Mouse (Mus musculus): ENCODE measurements around the gene Foxj3. TPM values are rescaled to one million over a fixed set of nuclear protein-coding genes. Genes with fewer than 3 reads are reported as not detected.

The Foxj3 gene
- polyA plus RNA-seq, 1 experiment: 9.5 TPM

DNA sequence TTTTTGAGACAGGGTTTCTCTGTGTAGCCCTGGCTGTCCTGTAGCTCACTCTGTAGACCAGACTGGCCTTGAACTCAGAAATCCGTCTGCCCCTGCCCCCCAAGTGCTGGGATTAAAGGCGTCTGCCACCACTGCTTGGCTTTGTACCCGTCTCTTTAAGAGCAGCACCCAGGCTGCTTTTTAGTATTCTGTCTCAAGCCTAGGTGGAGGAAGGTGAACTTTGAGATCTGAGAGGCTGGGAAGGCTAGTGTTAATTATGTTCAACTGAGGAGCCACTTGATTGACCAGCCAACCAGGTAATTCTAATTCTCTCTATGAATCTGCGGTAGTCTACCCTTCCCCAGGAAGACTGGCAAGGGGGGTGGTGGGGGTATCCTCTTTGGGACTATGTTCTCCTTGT is 632 bp downstream of the Foxj3 start:
- Histone ChIP-seq H3K27ac (ENCODE audit: insufficient read depth, low read length) (no peak overlapping the region), H3K4me3 (ENCODE audit: extremely low read depth, insufficient read depth, insufficient read length) (no peak overlapping the region)
- no peak for DNase-seq (ENCODE audit: low read depth in 1 of 2, low spot score in 2 of 2)

GRCm38 (mm10) chr4:119539031-119539824 is 2.4 kb downstream of the Foxj3 start, which contains the start of gene Frg2f1:
Gene Frg2f1, minus strand, starts transcription at chr4:119539529.
- H3K27ac ChIP-seq (ENCODE audit: insufficient read depth, low read length): peak within 1 kb of the TSS; percentile 93
- no peaks in the 10 kb centered on the region for H3K36me3 ChIP-seq (ENCODE audit: control insufficient read depth, insufficient read depth, low read length)
- peaks cover 3% of the 10 kb centered on the region; the same call in 1 of the 2 replicates for H3K4me1 ChIP-seq (ENCODE audit: control insufficient read depth, insufficient read depth, insufficient read length)
- TF ChIP-seq CTCF (IDR thresholded peaks at IDR 0.05; ENCODE audit: extremely low read depth, insufficient read depth, insufficient read length, insufficient replicate concordance) (no peak), POLR2A (IDR thresholded peaks at IDR 0.05; ENCODE audit: low read depth, low read length) (no peak)
- peak; percentile 84 to 87 for DNase-seq (ENCODE audit: low read depth in 1 of 2, low spot score in 2 of 2)
- H3K4me3 ChIP-seq (ENCODE audit: extremely low read depth, insufficient read depth, insufficient read length): peak within 1 kb of the TSS; percentile 97
- H3K27me3 ChIP-seq (ENCODE audit: control insufficient read depth, insufficient read depth, low read length): no peaks in the 10 kb centered on the region
- under 1% methylated on average over 70 of the region's 85 CpGs for WGBS

More for the DNA sequence above, 632 bp downstream of the Foxj3 start:
- no peak for TF ChIP-seq POLR2A (IDR thresholded peaks at IDR 0.05; ENCODE audit: low read depth, low read length)
- TF ChIP-seq CTCF (IDR thresholded peaks at IDR 0.05; ENCODE audit: extremely low read depth, insufficient read depth, insufficient read length, insufficient replicate concordance): no peak
- Histone ChIP-seq H3K36me3 (ENCODE audit: control insufficient read depth, insufficient read depth, low read length) (no peaks in the 10 kb centered on the region), H3K27me3 (ENCODE audit: control insufficient read depth, insufficient read depth, low read length) (no peaks in the 10 kb centered on the region), H3K4me1 (ENCODE audit: control insufficient read depth, insufficient read depth, insufficient read length) (peaks cover 3% of the 10 kb centered on the region; the same call in 1 of the 2 replicates)
- 94% methylated on average over 4 of the region's 4 CpGs for WGBS

DNA sequence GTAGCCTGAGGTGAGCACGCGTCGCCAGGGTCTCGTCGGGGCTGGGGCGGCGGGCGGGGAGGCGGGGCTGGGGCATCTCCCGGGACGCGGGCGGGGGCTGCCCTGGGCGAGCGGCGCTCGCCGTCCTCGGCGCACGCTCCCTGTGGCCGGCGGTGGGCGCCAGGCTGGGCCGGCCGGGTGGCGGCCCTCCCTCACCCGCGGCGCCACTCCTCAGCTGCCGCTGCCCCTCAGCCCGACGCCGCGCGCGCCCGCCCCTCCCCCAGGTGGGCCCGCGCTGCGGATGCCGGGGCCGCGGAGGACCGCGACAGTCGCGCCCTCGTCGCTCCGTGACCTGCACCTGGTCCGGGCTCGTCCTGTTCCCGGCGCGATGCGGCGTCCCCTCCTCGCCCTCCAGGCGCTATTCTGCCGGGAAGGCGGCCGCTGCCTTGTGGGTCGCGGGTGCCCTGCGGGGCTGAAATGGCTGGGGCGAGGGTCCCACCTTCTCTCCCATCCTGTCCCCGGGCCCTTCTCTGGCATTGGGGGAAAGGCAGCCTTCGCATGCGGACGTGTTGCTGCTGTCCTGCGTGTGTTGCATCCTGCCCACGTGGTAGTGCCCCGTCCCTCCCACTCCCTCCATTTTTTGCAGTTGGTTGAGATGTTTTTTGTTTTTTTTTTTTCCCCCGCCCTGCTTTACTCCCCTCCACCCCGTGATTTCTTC is 3.2 kb downstream of the Foxj3 start:
- Histone ChIP-seq H3K27me3 (ENCODE audit: control insufficient read depth, insufficient read depth, low read length) (no peaks in the 10 kb centered on the region), H3K4me1 (ENCODE audit: control insufficient read depth, insufficient read depth, insufficient read length) (peaks cover 3% of the 10 kb centered on the region), H3K36me3 (ENCODE audit: control insufficient read depth, insufficient read depth, low read length) (no peaks in the 10 kb centered on the region), H3K4me3 (ENCODE audit: extremely low read depth, insufficient read depth, insufficient read length) (peak overlapping the region; percentile 97), H3K27ac (ENCODE audit: insufficient read depth, low read length) (peak overlapping the region; percentile 87)
- peak; percentile 37 to 45 for DNase-seq (ENCODE audit: low read depth in 1 of 2, low spot score in 2 of 2)
- 1% methylated on average over 52 of the region's 76 CpGs for WGBS
- TF ChIP-seq POLR2A (IDR thresholded peaks at IDR 0.05; ENCODE audit: low read depth, low read length) (no peak), CTCF (IDR thresholded peaks at IDR 0.05; ENCODE audit: extremely low read depth, insufficient read depth, insufficient read length, insufficient replicate concordance) (no peak)

- no peak for DNase-seq (ENCODE audit: low read depth in 1 of 2, low spot score in 2 of 2)
- TF ChIP-seq POLR2A (IDR thresholded peaks at IDR 0.05; ENCODE audit: low read depth, low read length): no peak
- no peak for TF ChIP-seq CTCF (IDR thresholded peaks at IDR 0.05; ENCODE audit: extremely low read depth, insufficient read depth, insufficient read length, insufficient replicate concordance)
- no peaks in the 10 kb centered on the region for H3K36me3 ChIP-seq (ENCODE audit: control insufficient read depth, insufficient read depth, low read length)
- 0 out of 2 replicates have a peak overlapping the region, but pooled peaks have one; percentile 24 for H3K27ac ChIP-seq (ENCODE audit: insufficient read depth, low read length)
- peak overlapping the region; percentile 97 for H3K4me3 ChIP-seq (ENCODE audit: extremely low read depth, insufficient read depth, insufficient read length)
- WGBS: 12% methylated on average over 10 of the region's 10 CpGs
- peaks cover 3% of the 10 kb centered on the region for H3K4me1 ChIP-seq (ENCODE audit: control insufficient read depth, insufficient read depth, insufficient read length)
- H3K27me3 ChIP-seq (ENCODE audit: control insufficient read depth, insufficient read depth, low read length): no peaks in the 10 kb centered on the region
Measured at GRCm38 (mm10) chr4:119540533-119540890, 3.7 kb downstream of the Foxj3 start.

DNA sequence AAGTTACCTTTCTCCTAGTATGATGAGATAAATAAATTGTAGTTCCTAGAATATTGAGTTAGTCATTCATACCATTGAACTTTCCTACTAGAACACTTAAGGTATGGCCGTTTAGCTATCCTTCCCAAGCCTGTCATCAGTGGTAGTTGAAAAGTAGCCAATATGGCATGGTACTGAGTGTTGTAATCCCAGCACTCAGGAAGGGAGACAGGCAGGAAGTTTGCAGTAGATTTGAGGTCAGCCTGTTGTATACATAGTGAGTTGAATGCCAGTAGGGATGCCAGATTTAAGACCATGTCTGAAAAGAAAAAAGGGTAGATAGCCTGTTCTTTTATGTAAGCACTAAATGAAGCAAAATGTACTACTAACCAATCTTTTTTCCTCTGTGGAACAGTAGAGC is 14.1 kb downstream of the Foxj3 start:
- H3K4me3 ChIP-seq (ENCODE audit: extremely low read depth, insufficient read depth, insufficient read length): no peak overlapping the region
- 59% methylated on average over 1 of the region's 1 CpGs for WGBS
- no peak for TF ChIP-seq CTCF (IDR thresholded peaks at IDR 0.05; ENCODE audit: extremely low read depth, insufficient read depth, insufficient read length, insufficient replicate concordance)
- no peak for TF ChIP-seq POLR2A (IDR thresholded peaks at IDR 0.05; ENCODE audit: low read depth, low read length)

DNA sequence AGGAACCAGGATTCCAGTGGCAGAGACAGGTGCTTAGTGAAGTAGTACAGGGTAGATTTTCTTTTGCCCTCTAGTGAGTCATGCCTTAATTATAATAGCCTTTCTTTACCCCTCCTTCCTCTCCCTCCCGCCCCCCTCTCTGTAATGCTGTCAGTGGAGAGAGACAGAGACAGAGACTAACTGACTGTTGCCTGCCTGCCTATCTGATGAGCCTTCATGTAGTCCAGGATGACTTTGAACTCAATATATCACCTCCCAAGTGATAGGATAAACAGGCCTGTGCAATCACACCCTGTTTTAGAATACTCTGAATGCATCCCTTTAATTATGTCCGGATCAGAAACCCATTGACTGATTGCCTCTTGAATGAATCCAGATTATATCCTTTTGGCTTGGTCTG is 18.7 kb downstream of the Foxj3 start:
- DNase-seq (ENCODE audit: low read depth in 1 of 2, low spot score in 2 of 2): no peak

More for the DNA sequence above, 14.1 kb downstream of the Foxj3 start:
- Histone ChIP-seq H3K4me1 (ENCODE audit: control insufficient read depth, insufficient read depth, insufficient read length) (peaks cover 2% of the 10 kb centered on the region; the same call in 1 of the 2 replicates), H3K27me3 (ENCODE audit: control insufficient read depth, insufficient read depth, low read length) (no peaks in the 10 kb centered on the region), H3K27ac (ENCODE audit: insufficient read depth, low read length) (no peak overlapping the region), H3K36me3 (ENCODE audit: control insufficient read depth, insufficient read depth, low read length) (no peaks in the 10 kb centered on the region)
- no peak for DNase-seq (ENCODE audit: low read depth in 1 of 2, low spot score in 2 of 2)

More for the DNA sequence above, 18.7 kb downstream of the Foxj3 start:
- Histone ChIP-seq H3K36me3 (ENCODE audit: control insufficient read depth, insufficient read depth, low read length) (no peaks in the 10 kb centered on the region), H3K4me3 (ENCODE audit: extremely low read depth, insufficient read depth, insufficient read length) (no peak overlapping the region), H3K4me1 (ENCODE audit: control insufficient read depth, insufficient read depth, insufficient read length) (peaks cover 2% of the 10 kb centered on the region; the same call in 1 of the 2 replicates), H3K27me3 (ENCODE audit: control insufficient read depth, insufficient read depth, low read length) (no peaks in the 10 kb centered on the region), H3K27ac (ENCODE audit: insufficient read depth, low read length) (no peak overlapping the region)
- TF ChIP-seq CTCF (IDR thresholded peaks at IDR 0.05; ENCODE audit: extremely low read depth, insufficient read depth, insufficient read length, insufficient replicate concordance) (no peak), POLR2A (IDR thresholded peaks at IDR 0.05; ENCODE audit: low read depth, low read length) (no peak)
- WGBS: 85% methylated on average over 2 of the region's 2 CpGs

Data from spleen, adult 2 months (tissue).